Mouse (Mus musculus) megakaryocyte, embryonic 14.5 days (primary cell): ENCODE results near the gene Galm.

ENCODE experiments used
- FLI1 ChIP-seq: IDR thresholded peaks from 2 replicates; pipeline ENCODE4 v1.6.1; 2012; ENCODE audit warnings: low read length, inconsistent platforms, mixed read lengths
- GATA1 ChIP-seq: IDR thresholded peaks from 3 replicates; pipeline ENCODE4 v1.6.1; 2012; ENCODE audit warnings: mixed read lengths, low read length, inconsistent platforms, borderline replicate concordance

DNA sequence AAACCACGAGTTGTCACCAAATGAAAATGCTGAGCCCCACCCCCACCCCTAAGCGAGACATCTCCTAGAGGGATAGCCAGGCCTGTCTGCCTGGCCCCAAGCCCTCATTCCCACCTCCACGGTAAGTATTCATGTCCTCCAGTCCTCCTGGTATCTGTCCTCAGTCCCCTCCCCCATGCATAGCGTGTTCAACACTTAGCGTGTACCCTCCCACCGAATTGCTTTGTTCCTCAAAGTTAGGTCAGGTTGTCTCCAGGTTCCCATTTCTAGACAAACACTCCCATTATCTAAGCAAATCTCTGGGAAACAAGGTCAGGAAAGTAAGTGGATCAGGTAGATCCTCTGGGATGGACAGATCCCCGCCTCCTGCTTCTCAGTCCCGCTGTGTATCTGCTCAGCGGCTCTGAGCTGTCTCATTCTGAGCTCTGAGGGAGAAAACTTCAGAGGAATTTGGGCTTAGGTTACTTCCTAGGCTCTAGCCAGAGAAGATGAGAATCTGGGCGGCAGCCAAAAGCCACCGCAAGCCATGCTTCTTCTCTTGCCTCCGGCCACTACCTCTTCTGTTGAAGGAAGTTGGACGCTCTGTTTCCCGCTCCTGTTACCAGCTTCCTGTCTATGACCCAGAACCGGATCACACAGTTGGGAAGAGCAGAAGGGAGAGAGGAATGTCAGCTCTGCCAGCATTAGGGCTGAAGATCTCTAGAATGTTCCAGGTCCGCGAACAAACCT lies 11.3 kb downstream of the Galm start:
- TF ChIP-seq GATA1, result no peak
- no peak for TF ChIP-seq FLI1
